Mouse (Mus musculus) ovary, postnatal 14 days (tissue): ENCODE results near the gene Abcf3.

Experiments
- DNase-seq: peaks from one replicate; pipeline ENCODE4 v3.0.0; 2022; ENCODE audit warnings: low spot score

The Abcf3 gene

DNA sequence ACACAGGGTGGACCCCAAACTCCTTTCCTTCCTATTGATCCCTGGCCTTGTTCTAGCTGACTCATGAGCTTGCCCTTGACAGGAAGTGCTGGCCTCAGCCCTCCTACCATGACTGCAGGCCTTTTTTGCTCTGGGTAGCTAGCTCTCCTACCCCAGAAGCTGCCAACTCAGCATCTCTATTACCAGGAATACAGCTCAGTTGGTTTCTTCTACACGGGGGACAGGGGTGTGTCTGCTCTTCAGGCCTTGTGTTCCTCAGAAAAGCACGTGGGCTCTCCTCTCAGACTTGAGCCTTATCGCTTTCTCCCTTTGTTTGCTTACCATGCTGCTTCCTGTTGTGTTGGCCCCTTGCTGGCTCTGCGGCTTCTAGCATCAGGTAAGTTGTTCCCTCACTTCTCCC lies 7.9 kb upstream of the Abcf3 start:
- no peak for DNase-seq

DNA sequence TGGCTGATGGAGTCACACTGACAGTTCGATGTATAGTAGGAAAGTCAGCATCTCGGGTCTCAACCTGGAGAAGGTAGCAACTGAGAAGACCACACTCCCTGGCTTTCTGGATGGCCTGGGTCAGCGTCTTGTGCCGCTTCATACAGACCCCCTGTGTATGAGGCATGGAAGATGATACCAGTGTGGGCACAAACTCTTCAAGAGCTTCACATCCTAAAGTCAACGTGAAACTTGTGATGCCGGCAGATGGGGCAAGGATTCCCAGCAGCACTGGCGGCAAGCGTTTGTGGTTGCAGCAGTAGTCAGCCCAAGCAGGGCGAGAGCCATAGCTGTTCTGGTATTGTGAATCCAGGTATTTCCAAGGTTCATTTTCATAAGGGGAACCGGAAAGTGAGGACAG lies 2.7 kb upstream of the Abcf3 start:
- no peak for DNase-seq

DNA sequence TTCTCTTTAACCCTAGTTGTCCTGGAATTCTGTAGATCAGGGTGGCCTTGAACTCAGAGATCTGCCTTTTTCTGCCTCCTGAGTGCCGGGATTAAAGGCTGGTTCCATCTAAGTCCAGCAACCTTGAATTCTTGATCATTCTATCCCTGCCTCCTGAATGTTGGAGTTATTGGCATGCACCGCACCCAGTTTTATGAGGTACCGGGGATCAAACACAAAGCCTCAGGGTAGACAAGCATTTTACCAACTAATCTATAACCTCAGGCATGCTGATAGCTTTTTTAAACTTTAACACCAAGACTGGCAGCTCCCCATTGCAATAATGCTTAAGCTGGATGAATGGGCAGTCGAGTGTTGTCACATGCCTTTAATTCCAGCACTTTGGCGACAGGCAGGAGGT lies 954 bp upstream of the Abcf3 start:
- DNase-seq, result no peak

DNA sequence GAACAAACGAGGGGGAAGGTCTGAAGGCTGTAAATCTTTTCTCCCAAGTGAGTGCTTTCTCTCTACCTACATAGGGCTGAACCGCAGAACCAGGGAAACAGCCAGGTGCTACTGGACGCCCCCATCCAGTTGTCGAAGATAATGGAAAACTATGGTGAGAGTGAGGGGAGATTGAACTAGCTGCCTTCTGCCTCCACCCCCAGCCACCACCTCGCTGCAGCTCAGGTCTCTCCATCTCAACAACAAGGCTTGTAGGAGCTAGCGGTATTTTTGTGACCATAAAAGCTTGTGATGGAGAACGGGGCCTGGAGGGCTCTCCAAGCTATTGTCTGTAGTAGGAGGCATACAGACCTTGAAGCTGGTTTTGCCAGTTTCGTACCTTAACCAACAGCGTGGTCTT lies 784 bp downstream of the Abcf3 start:
- DNase-seq, result no peak

DNA sequence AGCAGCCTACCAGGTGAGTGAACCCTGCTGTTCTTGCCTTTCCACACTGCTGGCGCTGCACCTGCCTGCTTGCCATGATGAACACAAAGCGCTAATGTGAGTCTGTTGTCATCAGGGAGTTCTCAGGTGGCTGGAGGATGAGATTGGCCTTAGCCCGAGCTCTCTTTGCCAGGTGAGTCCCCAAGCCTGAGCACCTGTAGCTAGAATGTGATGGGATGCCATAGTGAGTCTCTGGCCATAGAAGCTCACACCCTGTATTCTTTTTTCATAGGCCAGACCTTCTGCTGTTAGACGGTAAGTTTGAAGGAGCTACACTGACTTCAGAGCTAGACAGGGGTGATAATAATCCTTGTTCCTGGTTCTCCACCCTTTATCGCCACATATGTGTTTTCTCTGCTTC lies 3.3 kb downstream of the Abcf3 start:
- no peak for DNase-seq

DNA sequence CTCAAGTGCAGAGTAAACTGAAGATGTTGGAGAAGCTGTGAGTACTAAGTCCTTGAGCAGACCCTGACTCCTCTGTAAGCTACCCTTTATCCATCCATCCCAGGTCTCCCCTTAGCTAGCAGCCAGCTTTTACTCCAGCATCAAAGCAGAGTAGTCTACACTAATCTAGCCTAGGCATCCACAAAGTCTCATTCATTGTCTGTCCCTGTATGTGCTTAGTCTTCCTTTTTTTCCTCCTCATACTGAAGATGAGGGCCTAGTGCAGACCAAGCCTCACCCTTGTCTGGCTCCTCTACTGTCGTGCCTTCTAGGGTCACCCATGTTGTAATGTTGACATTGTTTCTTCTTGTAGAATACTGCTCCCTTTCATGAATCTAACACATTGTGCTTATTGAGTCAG lies 4.2 kb downstream of the Abcf3 start:
- DNase-seq, result no peak

DNA sequence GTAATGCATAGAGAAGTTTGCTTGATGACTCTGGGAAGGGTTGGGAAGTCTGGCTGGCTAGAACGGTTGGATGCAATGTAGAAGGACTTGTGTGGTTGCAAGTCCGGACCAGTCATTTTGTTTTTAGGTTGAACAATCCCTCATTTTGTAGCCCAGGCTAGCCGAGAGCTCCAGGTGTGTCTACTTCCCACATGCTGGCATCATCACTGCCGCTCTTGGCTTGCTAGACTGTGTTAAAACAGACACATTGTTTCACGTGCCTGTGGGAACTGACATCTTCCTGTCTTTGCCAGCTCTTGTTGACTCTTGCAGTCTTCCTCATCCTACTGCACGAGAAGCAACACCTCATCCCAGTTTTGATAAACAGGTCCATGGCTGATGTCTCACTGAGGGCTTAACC lies 6.6 kb downstream of the Abcf3 start:
- no peak for DNase-seq

DNA sequence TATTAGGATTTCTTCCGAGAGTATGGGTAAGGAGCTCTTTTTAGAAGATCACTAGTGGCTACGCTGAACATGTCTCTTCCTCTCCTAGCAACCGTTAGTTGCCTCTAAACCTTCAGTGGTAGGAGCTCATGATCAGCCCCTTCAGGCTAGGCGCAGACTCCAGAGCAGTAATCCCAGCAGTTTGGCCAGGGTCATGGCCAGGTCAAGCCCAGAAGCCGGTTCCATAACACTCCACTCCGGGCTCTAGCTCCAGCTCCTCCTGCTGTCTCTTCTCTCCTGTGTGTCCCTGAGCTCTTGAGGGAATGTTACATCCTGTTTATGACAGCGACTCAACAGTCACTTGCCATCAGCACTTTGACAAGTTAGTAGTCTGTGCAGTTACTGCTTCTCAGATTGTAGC lies 9.0 kb downstream of the Abcf3 start:
- no peak for DNase-seq

DNA sequence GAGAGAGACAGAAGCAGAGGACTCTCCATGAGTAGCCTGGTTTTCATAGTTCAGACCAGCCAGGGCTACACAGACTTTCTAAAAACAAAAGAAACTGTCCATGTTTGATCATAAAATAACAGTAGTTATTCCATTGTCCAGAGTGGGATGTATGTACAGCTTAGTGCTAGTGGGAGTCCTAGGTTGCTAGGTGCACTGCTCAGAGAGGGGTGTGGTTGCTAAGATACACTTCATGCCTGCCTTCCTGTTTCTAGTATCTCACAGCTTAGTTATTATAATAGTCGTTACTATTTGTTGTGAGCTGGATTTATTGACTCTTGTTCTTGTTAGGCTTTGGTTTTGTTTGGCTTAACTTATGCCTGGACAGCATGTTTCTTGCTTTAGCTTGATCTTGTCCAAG lies 16.7 kb downstream of the Abcf3 start:
- DNase-seq, result no peak

DNA sequence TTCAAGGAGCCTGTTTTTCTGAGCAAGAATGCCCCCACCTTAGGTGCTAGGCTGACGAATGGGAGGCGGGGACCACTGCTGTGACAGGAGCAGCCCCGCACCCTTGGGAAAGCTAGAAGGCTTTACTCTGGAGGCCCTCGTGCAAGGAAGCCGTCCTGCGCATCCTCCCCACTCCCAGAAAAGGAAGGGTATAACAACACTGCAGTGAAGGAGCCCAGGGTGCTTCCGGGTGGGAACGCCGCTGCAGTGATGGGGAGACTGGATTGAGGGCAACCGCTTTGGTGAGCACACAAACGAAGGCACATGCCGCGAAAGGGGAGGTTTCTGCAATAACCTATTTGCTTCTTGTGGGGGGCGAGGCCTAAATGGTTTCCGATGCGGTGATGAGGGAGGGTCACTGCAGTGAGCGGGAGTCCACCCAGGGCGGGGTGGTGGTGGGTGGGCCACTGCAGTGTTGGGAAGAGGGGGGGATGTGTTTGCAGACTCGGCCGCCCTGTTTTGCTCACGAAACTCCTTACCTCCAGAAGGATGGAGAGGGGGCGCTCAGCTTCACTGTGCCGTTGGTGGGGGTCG lies 41.1 kb downstream of the Abcf3 start, which contains the start of gene Vwa5b2:
TSS of gene Vwa5b2 (plus strand) at position 106 of the 573 bp plus-strand sequence.
- no peak for DNase-seq

DNA sequence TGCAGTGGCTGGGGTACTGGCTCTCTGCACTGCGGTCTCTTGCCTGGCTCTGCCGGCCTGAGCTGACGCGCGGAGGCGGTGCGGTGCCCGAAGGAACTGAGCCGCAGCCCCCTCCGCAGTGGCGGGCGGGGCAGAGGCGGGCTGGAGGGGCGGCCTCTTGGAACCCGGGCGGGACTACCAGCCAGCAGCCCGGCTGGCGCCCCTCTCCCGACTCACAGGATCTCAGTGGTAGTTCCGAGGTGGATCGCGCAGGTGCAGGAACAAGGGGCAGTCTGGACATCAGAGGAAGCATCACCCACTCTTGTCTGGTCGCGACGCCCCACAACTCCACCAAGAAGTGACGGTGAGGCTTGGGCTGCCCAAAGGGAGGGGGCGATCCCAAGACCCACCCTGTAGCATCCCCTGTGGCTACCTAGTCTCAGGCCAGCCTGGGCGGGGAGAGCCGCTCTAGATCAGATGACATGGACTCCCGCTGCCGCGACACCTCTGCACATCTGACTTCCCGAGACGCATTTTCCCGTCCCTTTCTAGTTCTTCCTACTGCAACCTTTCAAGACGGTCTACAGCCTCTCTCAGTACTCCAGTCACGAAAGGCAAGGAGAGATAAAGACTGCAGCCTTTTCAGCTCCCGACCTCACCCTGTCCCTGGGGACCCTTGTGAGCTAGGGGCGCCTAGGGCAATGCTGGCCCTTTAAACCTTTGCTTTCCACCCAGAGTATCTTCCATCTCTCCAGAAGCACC lies 41.7 kb downstream of the Abcf3 start:
- no peak for DNase-seq

DNA sequence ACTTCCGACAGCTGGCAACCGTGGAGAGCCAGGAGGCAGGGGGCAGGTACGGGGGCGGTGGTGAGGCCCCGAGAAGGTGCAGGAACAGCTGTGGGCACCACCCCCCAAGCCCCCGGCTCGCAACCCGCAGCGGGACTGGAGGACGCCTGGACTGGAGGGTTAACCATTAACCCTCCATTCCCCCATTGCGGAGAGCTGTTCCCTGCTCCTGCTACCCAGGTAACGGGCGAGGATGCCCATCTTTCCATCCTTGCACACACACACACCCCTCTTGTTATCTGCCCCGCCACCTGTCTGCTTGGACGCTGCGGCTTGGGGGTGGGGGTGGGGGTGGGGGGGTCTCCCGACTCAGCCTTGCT lies 42.3 kb downstream of the Abcf3 start:
- no peak for DNase-seq

DNA sequence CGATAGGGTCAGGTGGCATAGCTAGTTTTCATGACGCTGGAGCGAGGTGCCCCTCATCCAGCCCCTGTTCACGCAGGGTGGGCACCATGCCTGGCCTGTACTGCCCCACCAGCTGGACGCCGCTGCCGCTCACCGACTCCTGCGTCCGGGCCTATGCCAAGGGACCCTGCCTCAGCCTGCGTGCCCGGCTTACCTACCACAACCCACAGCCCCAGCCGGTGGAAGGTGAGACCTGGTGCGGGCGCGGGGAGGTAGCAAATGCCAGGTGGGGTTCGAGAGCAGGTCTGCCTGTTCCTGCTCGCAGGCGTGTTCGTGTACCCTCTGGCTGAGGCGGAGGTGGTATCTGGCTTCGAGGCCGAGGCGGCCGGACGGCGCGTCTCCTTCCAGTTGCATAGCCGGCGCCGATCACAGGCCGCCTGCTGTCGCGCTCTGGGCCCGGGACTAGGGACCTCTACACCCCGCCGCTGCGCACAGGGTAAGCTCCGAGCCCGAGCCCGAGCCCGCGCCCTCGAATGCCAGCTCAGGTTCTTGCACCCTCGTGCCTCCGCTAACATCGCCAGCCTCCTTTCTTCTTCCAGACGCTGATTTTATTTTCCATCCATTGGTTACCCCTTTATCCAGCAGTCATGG lies 42.8 kb downstream of the Abcf3 start:
- no peak for DNase-seq

DNA sequence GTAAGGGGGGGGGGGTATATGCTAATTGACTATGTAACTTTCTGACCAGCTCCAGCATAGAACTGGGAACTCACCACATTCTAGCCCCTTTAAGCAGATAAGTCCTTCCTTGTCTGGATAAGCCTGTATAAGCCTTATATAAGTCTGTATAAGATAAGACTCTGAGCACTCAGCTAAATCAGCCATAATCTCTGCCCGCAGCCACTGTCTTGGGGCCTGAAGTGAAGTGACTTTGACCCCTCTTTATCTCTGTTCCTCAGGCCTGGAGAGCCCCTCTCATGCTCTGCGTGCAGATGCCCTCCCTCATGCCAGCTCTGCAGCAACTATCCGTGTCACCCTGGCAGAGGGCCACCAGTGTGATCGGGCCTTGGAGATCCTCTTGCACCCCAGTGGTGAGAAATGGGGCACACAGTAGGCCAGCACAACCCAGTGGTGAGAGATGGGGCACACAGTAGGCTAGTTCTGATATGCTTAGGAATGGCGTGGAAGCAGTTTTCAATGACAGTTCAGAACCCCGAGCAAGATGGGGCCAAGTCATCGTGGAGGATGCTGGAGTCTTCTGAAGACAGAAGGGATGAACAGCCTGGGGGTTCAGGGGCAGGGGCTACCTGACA lies 46.8 kb downstream of the Abcf3 start:
- DNase-seq, result no peak

DNA sequence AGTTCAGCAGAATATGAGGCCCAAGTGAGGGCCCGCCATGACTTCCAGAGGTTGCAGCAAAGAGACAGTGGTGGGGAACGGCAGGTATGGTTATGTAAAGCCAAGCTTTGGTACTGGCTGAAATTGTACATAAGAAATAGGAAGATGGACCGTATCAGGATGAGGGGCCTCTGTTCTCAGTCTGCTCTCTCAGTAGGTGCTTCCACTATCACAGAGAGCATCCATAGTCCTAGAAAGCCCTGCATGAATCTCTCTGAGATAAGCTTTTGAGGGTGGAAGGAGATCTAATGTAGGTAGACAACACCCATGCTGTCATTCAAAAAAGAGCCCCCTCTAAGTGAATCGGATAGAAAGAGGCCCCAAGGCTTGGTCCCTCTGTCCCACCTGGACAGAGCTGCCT lies 47.4 kb downstream of the Abcf3 start:
- no peak for DNase-seq

DNA sequence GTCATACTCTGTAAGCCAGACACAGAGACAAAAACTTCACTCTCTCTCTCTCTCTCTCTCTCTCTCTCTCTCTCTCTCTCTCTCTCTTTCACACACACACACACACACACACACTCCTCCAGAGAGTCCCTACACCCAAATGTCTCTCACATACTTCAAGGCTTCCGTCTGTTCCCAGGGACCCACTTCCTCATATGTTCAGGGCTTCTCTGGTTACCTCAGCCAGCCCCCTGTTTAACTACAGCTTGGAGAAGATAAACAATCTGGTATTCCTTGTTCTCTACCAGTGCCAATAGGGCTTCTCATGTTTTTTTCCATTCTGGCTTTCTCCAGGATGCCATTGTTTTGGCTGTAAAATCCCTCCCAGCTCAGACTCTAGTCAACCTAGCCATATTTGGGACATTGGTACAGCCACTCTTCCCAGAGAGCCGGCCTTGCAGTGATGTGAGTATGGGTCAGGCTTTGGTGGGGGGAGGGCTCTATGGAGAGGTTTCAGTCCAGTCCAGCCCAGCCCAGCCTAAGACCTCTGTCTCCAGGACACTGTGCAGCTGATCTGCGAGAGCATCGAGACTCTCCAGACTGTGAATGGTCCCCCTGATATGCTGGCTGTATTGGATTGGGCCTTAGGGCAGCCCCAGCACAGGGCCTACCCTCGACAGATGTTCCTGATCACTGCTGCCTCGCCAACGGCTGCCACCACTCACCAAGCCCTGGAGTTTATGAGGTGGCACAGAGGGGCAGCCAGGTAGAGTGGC lies 48.5 kb downstream of the Abcf3 start:
- DNase-seq, result no peak

DNA sequence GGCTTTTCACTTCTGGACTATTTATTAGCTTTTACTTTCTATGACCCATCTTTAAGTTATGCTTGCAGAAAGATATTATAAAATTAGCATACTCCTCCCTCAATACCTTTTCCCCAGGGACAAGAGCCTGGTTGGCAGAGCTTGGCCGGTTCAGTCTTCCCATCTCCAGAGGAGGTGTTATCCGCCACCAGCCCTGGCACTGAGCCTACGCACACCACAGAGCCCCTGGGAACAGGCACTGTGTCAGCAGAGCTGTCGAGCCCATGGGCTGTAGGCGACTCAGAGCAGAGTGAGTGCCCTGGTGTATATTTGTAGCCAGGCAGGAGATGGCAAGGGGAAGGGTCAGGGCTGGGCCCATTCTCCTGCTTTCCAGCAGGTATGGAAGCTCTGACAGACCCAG lies 52.1 kb downstream of the Abcf3 start:
- no peak for DNase-seq

DNA sequence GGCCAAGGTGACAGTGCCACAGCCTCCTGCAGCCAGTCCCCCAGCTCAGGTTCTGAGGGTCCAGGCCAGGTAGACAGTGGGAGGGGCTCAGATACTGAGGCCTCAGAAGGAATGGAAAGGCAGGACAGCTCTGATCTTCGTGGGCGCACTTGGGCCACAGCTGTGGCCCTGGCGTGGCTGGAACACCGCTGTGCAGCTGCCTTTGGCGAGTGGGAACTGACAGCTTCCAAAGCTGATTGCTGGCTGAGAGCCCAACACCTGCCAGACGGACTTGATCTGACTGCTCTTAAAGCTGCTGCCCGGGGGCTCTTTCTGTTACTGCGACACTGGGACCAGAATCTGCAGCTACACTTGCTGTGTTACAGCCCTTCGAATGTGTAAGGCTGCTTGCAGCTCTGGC lies 56.3 kb downstream of the Abcf3 start:
- no peak for DNase-seq

DNA sequence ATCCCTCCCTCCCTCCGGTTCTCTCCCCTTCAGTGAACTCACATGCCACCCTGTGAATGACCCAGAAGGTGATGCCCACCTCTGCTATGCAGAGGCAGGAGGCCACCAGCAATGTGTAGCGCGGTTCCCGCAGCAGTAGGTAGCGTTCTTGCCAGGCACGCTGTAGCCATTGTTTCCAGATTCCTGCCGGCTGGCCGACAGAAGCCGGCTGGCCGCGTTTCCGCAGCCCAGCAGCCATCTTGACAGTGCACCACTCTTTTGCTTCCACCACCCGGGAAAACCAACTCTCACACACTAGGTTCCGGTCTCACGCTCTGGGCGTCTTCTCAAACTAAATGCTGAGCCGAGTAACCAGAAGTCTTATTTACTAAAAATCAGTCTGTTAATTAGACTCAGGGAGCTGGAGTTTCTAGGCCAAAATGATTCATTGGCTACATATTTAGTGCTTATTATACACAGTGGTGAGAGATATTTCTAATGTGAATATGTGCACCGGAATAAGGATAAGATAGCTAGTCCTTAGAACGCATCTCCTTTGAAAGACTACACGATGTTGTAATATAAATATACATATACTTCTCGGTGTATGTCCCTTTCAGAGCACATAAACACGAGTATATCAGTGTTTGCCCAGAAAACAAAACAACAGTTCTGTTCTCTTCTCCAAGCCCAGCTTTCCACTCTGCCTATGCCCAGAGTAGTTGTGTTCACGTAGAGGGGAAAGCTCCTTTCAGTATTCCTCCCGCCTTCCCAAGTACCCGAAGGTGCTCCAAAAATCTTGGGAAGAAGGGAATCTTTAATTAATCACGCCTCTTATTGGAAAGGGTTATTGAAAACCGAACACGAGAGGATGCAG lies 62.4 kb downstream of the Abcf3 start:
- DNase-seq, result peak; percentile 75
